Mouse (Mus musculus) C2C12 (cell line): ENCODE data around the gene Gpr63. TPM values are rescaled to one million over a fixed set of nuclear protein-coding genes. Genes with fewer than 3 reads are reported as not detected.
A peak's percentile ranks its signal among the peaks of the same experiment; 100 is the strongest.
"Not testable (repeated sequence)": the region's sequence is repeated elsewhere in the genome, so short reads cannot be mapped to it uniquely, and the experiment has no call there.

Source experiments
- H3K27me3 ChIP-seq: one replicate; pipeline ENCODE4 v1.6.1; 2011; ENCODE audit not compliant: control insufficient read depth, insufficient read depth, insufficient read length
- H3K36me3 ChIP-seq: one replicate; pipeline ENCODE4 v1.6.1; 2011; ENCODE audit not compliant: control insufficient read depth, insufficient read depth
- H3K4me3 ChIP-seq: one replicate; pipeline ENCODE4 v1.5.1; 2011; ENCODE audit warnings: mild to moderate bottlenecking, control low read depth; ENCODE audit not compliant: poor library complexity, insufficient read depth, severe bottlenecking
- H3K79me2 ChIP-seq: one replicate; pipeline ENCODE4 v1.6.1; 2011; ENCODE audit not compliant: control insufficient read depth, insufficient read depth
- H3K79me3 ChIP-seq: one replicate; pipeline ENCODE4 v1.6.1; 2011; ENCODE audit warnings: low read depth, control low read depth
- H3ac ChIP-seq: one replicate; pipeline ENCODE3; 2011; ENCODE audit warnings: low read depth; ENCODE audit not compliant: control insufficient read depth, insufficient read length
- CEBPB ChIP-seq: IDR thresholded peaks from one replicate; pipeline ENCODE4 v1.6.1; 2011; ENCODE audit warnings: low read depth, mild to moderate bottlenecking, control low read depth, moderate library complexity
- CTCF ChIP-seq: IDR thresholded peaks from one replicate; pipeline ENCODE4 v1.5.1; 2011; ENCODE audit not compliant: control insufficient read depth, insufficient read depth, insufficient read length
- FOSL1 ChIP-seq: IDR thresholded peaks from one replicate; pipeline ENCODE4 v1.8.0; 2011; ENCODE audit warnings: mild to moderate bottlenecking, low read length; ENCODE audit not compliant: poor library complexity, insufficient read depth, severe bottlenecking
- MAX ChIP-seq: IDR thresholded peaks from one replicate; pipeline ENCODE4 v1.6.1; 2011; ENCODE audit warnings: mild to moderate bottlenecking, control low read depth
- MYOD1 ChIP-seq: IDR thresholded peaks from one replicate; pipeline ENCODE4 v1.6.1; 2011; ENCODE audit warnings: low read depth; ENCODE audit not compliant: control insufficient read depth, insufficient read length
- MYOG ChIP-seq: IDR thresholded peaks from one replicate; pipeline ENCODE4 v1.6.1; 2011; ENCODE audit not compliant: control insufficient read depth, insufficient read length; ENCODE audit errors: extremely low read depth
- USF1 ChIP-seq: IDR thresholded peaks from one replicate; pipeline ENCODE4 v1.6.1; 2011; ENCODE audit warnings: low read depth, mild to moderate bottlenecking, control low read depth, moderate library complexity
- polyA plus RNA-seq: library from polyadenylated mRNA; unstranded; fragments of >200 nt; fragmentation: generic; extraction: Trizol; gene quantifications from one replicate; pipeline ENCODE4 v1.2.1, GENCODE M21; 2012; ENCODE audit warnings: missing spikeins

Gpr63 gene
- polyA plus RNA-seq, 1 experiment = 1.7 TPM

DNA sequence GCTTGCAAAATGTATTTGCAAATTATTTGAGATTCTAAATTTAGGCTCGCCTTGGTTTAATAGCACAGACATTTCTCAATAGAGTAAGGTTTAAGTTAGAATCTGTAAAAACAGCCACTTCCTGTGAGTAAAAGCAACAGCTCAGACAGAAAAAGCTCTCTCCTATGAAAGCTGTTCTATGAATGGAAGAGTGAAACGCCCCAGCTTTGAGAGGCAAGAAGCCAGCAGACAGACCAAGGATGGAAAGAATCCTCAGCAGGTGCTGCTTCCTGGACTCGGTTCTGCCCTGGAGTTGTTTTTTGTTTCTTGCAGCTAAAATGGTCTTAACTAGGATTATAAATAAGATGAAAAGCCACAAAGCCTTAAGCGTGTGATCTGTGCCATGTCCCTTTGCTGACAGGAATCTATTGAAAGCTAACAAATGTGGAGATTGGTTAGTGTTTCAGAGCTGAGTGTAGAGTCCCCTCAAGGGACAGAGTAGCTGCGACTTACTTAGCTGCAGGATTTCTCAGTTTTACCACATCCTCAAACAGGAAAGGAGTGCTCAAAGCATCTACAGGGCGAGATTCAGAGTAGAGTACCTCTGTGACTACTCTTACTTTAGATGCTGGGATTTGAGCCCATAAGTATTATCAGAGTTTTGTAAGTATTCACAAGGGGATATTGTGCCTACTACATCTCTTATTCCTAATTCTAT, 23.3 kb upstream of the Gpr63 start:
- no peaks in the 10 kb centered on the region for H3K27me3 ChIP-seq
- H3K79me3 ChIP-seq = no peaks in the 10 kb centered on the region
- H3K79me2 ChIP-seq = no peaks in the 10 kb centered on the region
- H3K36me3 ChIP-seq = no peaks in the 10 kb centered on the region
- no peak overlapping the region for H3K4me3 ChIP-seq
- TF ChIP-seq USF1 (no peak), CTCF (no peak), MYOG (no peak), MYOD1 (no peak), MAX (no peak), FOSL1 (no peak), CEBPB (no peak)
- H3ac ChIP-seq = no peak overlapping the region

DNA sequence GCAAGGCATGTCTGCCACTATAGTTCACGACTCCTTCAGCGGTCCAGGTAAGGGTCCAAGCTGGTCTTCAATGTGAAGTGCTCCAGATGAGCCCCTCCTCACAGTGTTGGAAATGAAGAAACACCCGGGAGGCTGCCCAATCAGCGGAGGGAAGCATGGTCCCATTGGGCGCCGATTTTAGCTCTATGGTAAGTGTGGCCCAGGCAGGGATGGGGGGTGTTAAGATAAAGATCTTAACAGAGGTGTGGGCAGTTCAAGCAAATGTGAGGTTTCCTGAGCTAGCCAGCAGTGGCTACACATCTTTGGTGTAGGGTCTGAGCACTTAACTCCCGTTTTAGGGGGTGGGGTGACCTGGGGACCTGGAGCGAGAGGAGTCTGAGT, 299 bp upstream of the Gpr63 start:
- peaks cover 16% of the 10 kb centered on the region for H3K79me2 ChIP-seq
- H3K27me3 ChIP-seq = no peaks in the 10 kb centered on the region
- H3ac ChIP-seq = peak overlapping the region; percentile 54
- no peaks in the 10 kb centered on the region for H3K79me3 ChIP-seq
- H3K36me3 ChIP-seq = no peaks in the 10 kb centered on the region
- H3K4me3 ChIP-seq = peak overlapping the region; percentile 46
- TF ChIP-seq MYOD1 (no peak), FOSL1 (no peak), CEBPB (no peak), MAX (no peak), CTCF (no peak), USF1 (no peak), MYOG (no peak)

DNA sequence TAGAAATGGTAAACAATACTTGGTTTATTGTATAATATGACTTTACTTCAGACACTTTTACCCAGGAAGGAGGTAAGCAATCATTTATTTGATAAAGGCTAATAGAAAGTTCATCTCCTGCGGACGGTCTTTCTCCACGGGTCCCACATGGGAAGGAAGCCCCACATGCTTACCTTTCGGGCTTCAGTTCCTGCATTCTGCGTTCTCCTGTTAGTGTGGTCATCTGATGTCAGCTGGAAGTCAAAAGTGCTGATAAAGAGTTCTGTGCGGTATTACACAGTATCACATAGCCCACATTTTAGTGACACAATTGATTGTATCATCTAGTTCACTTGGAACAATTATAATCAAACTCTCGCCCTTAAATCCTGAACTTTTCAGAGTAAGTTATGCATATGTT, 1.0 kb downstream of the Gpr63 start:
- peaks cover 16% of the 10 kb centered on the region for H3K79me2 ChIP-seq
- no peaks in the 10 kb centered on the region for H3K79me3 ChIP-seq
- no peaks in the 10 kb centered on the region for H3K27me3 ChIP-seq
- TF ChIP-seq CEBPB = no peak
- TF ChIP-seq CTCF = no peak
- no peak for TF ChIP-seq MYOD1
- TF ChIP-seq USF1 = no peak
- TF ChIP-seq FOSL1 = no peak
- no peak for TF ChIP-seq MYOG
- TF ChIP-seq MAX = no peak
- peak overlapping the region; percentile 46 for H3K4me3 ChIP-seq
- H3ac ChIP-seq = peak overlapping the region; percentile 32
- H3K36me3 ChIP-seq = no peaks in the 10 kb centered on the region

DNA sequence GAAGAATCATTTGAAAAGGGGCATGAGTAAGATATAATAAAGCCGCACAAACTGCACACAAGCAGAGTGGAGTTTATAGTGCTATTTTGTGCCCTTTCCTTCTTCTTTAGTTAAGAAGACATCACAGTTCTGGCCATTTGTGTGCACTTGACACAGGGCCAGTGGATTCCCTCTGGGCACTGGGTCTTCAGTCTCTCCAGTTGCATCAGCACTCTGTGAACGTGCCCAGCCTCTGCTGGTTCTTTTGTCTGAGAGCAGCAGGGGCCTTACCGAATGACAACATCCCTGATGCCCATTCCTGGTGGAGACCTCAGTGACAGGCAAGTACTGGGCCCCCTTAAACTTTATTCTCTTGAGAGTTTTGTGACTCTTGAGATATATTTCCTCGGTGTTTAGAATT, 12.4 kb downstream of the Gpr63 start:
- H3K27me3 ChIP-seq = no peaks in the 10 kb centered on the region
- H3K36me3 ChIP-seq = no peaks in the 10 kb centered on the region
- peaks cover 1% of the 10 kb centered on the region for H3K79me3 ChIP-seq
- no peaks in the 10 kb centered on the region for H3K79me2 ChIP-seq
- H3K4me3 ChIP-seq = no peak overlapping the region
- H3ac ChIP-seq = no peak overlapping the region
- TF ChIP-seq MYOD1 (no peak), FOSL1 (no peak), MYOG (no peak), CTCF (no peak), CEBPB (no peak)

DNA sequence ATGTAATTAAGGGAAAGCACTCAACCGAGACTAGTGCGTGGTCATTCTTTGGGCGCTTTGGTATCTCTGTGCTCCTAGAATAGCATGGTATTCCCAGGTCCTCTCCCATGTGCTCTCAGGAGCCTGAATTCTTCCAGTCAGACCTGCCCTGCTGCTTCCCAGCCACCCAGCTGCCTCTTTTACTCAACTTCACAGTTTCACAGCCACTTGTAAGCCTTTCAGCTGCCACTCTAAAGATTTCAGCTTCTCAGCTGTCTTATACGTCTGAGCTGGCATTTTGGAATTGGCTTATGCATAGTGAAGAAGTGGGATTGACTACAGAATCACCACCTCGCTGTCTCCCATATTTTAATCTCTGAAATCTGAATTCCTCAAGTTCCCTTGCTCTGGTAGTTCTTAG, 19.4 kb downstream of the Gpr63 start:
- TF ChIP-seq MYOD1 (no peak), MYOG (no peak), CEBPB (no peak), MAX (no peak), CTCF (no peak), FOSL1 (no peak), USF1 (no peak)
- Histone ChIP-seq H3K27me3 (no peaks in the 10 kb centered on the region), H3ac (no peak overlapping the region), H3K79me3 (no peaks in the 10 kb centered on the region), H3K79me2 (no peaks in the 10 kb centered on the region), H3K36me3 (no peaks in the 10 kb centered on the region), H3K4me3 (no peak overlapping the region)

DNA sequence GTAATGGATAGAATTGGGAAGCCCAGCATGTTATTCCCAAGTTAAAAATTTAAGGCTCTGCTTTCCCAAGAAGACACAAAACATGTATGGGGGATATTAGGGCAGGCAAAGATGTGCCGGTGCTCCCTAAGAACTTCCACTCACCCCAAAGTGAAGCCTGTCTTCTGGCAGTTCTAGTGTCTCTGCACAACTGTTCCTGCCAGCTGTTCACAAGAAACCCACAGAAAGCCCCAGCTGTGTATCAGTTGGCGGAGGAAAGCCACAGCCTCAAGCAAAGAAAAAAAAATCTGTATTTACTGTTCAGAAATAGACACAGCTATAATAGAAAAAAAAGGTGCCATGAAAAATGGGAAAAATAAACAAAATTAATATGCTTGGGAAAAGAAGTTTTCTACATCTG, 25.3 kb downstream of the Gpr63 start:
- TF ChIP-seq FOSL1 (no peak), MYOD1 (no peak), MYOG (no peak), CTCF (no peak), MAX (no peak), CEBPB (no peak), USF1 (no peak)
- H3K79me2 ChIP-seq = no peaks in the 10 kb centered on the region
- no peaks in the 10 kb centered on the region for H3K79me3 ChIP-seq
- no peaks in the 10 kb centered on the region for H3K27me3 ChIP-seq
- H3ac ChIP-seq = no peak overlapping the region
- no peaks in the 10 kb centered on the region for H3K36me3 ChIP-seq
- no peak overlapping the region for H3K4me3 ChIP-seq

DNA sequence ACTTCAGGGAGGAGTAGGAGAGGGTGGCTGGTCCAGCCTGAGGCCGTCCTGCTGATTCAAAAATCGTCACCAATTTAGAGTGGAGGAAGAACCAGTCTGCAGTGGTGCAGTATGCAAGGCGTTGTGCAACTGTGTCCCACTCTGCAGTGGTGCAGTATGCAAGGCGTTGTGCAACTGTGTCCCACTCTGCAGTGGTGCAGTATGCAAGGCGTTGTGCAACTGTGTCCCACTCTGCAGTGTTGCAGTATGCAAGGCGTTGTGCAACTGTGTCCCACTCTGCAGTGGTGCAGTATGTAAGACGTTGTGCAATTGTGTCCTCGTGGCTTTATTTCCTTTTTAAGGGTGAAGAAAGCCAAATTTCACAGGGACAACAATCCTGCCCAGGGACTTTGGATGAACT, 43.1 kb downstream of the Gpr63 start:
- H3K4me3 ChIP-seq, H3K79me2 ChIP-seq, H3K79me3 ChIP-seq, H3ac ChIP-seq, H3K27me3 ChIP-seq, H3K36me3 ChIP-seq: not testable (repeated sequence)
